Mouse (Mus musculus): ENCODE measurements around the gene Pde10a.
A peak's percentile ranks its signal among the peaks of the same experiment; 100 is the strongest.

Pde10a gene

DNA sequence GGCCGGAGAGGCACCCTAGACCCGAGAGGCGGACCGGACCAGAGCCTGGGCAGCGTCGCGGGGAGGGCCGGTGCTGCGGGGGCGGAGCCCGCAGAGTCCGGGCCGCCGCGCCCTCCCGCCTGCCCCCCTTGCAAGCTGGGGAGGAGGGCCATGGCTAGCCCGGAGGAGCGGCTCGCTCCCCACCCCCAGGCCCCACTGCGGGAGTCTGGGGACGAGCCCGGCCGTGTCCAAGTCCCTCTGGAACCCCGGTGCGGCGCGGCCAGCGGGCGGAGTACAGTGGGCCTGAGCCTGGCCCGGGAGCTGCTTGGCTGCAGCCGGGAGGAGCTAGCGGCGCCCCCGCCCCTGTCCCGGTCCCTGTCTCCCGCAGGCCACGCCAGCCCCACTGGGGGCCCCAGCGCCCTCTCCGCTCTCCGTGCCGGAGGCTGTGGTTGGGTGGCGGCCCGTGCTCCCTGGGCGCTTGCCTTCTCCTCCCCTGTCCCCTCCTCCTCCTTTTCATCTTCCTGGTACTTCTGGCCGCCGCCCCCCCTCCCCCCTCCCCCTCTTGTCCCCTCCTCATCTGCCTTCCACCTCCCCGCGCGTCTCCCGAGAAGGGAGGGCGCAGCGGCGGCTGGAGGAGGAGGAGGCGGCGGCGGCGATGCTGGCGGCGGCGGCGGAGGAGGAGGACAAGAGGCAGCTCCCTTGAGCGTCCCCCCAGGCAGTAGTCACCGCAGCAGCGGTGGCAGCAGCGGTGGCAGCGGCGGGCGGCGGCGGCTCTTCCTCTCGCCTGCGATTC is 276.1 kb downstream of the Pde10a start:
- DNase-seq (ENCODE audit: low spot score) = peak; percentile 16

DNA sequence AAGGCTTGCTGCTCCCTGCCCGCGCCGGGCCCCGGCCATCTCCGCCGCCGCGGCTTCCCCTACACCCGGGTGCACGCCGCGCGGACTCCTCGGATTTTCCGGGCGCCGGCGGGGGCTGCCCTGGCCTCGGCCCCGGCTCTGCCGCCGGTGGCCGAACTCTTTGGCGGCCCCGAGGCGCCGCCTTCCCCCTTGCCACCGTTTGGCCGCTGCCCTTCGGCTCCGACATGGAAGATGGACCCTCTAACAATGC is 276.6 kb downstream of the Pde10a start:
- DNase-seq (ENCODE audit: low spot score) = no peak

DNA sequence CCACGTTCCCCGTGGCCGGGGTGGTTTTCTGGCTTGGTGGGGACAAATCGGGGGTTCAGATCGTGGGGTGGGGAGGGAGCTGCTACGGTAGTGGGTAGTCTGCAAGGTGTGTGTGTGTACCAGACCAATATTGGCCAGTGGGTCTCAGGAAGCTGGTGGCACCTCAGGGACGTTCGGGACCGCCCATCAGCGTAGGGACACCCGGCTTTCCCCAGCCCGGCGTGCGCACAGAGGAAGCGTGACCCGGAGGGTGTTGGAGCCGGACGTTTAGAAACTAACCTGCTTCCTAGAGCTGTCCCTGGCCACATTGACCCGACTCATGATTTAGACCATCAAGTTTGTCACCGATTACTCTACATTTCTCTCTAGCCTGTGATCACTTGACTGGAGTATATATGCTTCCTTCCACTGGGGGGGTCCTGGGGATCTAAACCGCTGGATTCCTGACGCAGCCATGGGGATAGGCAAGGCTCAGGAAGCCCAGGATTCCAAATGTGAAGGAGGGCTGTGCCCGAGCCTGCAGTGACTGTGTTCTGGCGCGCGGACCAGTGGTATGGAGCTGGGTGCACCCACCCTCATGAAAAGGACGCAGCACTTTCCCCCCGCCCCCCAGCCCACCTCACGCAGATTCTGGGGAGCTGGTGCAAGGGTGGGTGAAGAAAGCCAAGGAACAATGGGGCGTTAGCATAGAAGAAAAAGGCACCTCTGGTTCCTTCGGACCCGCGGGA is 277.2 kb downstream of the Pde10a start:
- no peak for DNase-seq (ENCODE audit: low spot score)

- DNase-seq (ENCODE audit: low spot score) = no peak
Measured at GRCm38 (mm10) chr17:8802889-8803799, 278.0 kb downstream of the Pde10a start.

- no peak for DNase-seq (ENCODE audit: low spot score)
Measured at GRCm38 (mm10) chr17:8807345-8807744, 282.2 kb downstream of the Pde10a start.

- DNase-seq (ENCODE audit: low spot score) = peak; percentile 28
Measured at GRCm38 (mm10) chr17:8809771-8810170, 284.6 kb downstream of the Pde10a start.

DNA sequence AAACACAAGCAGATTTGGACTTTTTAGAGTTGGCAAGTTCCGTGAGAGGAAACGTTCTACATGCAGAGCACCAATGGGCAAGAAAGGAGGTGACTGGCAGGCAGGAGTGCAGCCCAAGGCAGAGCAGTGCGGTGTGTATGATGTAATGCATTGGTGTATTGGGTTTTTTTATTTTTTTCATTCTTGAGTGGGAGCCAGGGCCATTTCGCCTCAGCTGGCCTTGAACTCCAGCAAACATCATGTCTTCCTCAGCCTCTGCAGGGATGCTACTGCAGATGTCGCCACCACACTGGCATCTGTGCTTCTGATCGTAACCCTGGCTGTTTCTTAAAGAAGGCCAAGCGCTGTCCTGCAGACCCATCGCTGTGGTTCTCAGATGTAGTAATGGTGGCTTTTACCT is 285.0 kb downstream of the Pde10a start:
- DNase-seq (ENCODE audit: low spot score) = no peak

GRCm38 (mm10) chr17:8812228-8812865 is 287.2 kb downstream of the Pde10a start:
- no peak for DNase-seq (ENCODE audit: low spot score)

DNA sequence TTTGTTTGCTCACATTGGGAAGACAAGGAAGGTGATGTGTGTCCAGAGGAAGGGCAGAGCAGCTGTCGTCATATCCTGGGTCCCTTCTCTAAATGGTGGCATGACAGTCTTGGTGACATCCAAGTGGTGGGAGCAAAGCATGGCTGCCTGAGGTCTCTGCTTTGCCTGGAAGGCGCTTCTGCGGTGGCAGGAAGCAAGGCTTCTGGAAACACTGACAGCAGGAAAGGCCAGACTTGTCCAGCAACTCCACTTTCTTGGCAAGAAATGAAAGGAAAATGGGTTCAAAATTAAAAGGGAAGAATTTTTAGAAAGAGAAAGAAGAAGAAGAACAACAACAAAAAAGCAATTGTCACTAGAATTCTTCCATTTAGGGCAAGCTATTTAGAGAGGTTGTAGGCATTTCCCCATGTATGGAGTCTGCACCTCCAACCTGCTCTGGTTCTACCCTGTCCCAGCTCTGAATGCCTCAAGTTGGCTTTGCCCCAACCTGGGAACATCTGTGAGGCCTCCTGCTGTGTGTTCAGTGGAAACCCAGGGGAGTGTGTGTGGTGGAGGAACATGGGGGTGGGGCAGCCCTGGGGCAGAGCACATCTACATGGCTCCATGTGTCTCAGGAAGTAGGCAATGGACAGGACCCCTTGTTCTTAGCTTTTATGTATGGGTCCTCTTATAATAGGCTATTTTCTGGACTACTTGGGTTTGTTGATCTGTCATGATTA is 288.8 kb downstream of the Pde10a start:
- DNase-seq (ENCODE audit: low spot score) = no peak

DNA sequence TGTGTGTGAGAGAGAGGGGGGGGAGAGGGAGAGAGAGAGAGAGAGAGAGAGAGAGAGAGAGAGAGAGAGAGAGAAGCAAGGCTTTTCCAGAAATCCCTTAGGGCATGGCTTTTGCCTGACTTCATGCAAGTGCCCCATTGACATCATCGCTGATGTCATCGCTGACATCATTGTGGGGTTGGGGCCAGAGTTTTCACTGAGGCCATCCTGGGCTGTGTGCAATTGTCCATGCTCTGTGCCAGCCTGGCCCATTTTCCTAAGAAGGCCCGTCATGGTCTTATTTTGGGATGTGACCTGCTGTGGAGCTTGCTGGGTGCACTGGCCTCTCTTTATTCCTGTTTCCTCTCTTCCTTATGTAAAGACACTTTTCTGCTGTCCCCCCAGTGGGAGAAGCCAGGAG is 290.2 kb downstream of the Pde10a start:
- no peak for DNase-seq (ENCODE audit: low spot score)

DNA sequence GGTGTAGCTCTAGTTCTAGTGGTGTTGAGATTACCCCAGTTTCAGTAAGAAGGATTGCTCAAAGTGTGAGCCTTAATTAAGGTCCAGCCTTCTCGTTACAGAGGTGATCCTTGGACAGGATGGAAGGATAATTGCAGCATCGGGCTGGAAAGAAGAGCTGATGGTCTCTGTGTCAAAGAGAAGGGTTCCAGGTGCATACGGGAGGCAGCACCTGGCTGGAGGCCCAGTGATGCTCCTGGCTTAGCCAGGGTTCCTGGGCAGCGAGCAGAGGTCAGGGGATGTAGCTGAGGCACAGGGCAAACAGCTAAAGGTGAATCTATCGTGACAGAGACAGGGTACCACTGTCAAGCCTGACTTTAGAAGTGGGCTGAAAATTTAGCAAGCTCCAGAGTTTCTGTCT is 290.7 kb downstream of the Pde10a start:
- no peak for DNase-seq (ENCODE audit: low spot score)

- DNase-seq (ENCODE audit: low spot score) = no peak
Measured at GRCm38 (mm10) chr17:8818675-8819074, 293.5 kb downstream of the Pde10a start.

GRCm38 (mm10) chr17:8823548-8823947 is 298.4 kb downstream of the Pde10a start:
- no peak for DNase-seq (ENCODE audit: low spot score)

- no peak for DNase-seq (ENCODE audit: low spot score)
Measured at GRCm38 (mm10) chr17:8827204-8827603, 302.0 kb downstream of the Pde10a start.

DNA sequence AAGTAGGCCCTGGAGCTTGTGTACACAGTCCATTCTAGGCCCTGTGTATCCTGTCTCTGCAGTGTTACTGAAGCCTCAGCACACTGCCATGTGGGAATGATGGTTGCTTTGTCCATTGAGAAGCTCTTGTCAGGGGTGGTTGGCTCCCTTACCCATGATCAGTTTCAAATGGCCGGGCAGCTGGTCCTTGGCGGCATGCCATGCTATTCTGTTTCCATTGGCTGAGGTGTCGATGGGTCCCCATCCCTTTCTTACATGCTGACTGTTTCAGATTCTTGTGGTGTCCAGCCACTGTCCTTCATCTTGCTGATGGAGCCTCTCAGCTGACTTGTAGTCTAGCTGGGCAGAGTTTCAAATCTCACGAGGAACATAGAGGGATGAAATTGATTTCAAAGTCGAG is 305.8 kb downstream of the Pde10a start:
- DNase-seq (ENCODE audit: low spot score) = no peak

- no peak for DNase-seq (ENCODE audit: low spot score)
Measured at GRCm38 (mm10) chr17:8836292-8836691, 311.1 kb downstream of the Pde10a start.

- DNase-seq (ENCODE audit: low spot score) = no peak
Measured at GRCm38 (mm10) chr17:8838252-8838651, 313.1 kb downstream of the Pde10a start.

DNA sequence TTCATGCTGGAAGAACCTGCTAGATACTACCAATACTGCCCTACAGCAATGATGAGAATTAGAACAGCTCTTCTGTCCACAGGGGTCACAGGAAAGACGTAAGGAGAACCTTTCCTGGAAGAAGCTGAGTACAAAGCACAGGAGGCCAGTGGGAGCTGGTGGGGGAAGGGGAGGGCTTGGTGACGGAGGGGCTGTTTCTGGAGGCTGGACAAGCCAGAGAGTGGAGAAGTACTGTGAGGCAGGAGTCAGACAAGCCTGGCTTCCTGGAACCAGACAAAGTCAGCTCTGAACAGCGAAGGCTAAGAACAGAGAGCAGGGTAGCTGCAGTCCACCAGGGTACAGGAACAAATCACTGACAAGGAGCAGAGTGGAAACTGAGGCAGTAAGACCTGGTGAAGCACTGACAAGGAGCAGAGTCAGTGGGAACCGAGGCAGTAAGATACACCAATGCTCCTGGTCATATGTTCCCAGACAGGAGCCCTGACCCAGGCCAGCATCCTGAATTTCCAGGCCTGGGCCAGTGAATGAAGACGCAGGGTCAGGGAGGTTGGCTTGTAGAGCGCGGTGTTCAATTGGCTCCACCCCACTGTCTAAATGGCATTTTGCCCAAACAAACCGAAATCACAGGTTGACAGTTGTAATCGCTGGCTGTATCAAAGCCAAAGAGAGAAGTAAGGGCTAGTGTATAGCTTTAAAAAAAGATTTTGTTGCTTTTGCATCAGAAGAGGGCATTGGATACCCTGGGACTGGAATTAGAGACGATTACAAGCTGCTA is 314.3 kb downstream of the Pde10a start:
- DNase-seq (ENCODE audit: low spot score) = no peak

DNA sequence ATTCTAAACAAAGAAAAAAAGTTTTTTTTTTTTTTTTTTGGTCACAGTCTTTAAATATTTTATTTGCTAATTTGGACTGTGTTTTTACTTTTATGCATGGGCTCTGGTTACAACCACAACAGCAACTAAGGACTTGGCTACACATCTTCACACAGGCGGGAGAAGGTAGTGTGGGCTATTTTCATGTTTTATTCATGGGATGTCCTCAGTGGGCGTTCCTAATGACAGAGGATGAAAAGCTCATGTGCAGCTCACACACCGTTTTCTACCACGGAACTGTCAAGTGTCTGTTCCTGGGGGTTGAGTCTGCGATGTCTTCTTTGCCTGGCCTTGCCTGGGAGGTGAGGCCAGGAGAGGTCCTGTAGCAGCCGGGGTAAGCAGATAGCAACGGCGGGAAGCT is 315.9 kb downstream of the Pde10a start:
- DNase-seq (ENCODE audit: low spot score) = no peak

- DNase-seq (ENCODE audit: low spot score) = no peak
Measured at GRCm38 (mm10) chr17:8841897-8842540, 316.8 kb downstream of the Pde10a start.
